Mouse (Mus musculus): ENCODE measurements around the gene Ppil3. TPM values are rescaled to one million over a fixed set of nuclear protein-coding genes. Genes with fewer than 3 reads are reported as not detected.

Ppil3 gene
- total RNA-seq, 1 experiment from 2014 or later: 41.4 TPM

Other genes starting within 250 kb of the Ppil3 start
- gene Aox4, start 235.1 kb downstream of the Ppil3 start, total RNA-seq (2017): not detected in 2 replicates
- not detected in 2 replicates for gene Aox2, start 167.2 kb downstream of the Ppil3 start, total RNA-seq (2017)
- 102 and 104 TPM in 2 replicates for gene Bzw1, start 52.6 kb downstream of the Ppil3 start, total RNA-seq (2017)
- gene Clk1, start 21.4 kb downstream of the Ppil3 start, total RNA-seq (2017): 1,441 and 1,572 TPM in 2 replicates
- gene Nif3l1, start 335 bp downstream of the Ppil3 start, total RNA-seq (2017): 9.5 and 14.1 TPM in 2 replicates
- gene Orc2, start 59.6 kb upstream of the Ppil3 start, total RNA-seq (2017): 23.6 and 25.3 TPM in 2 replicates
- 12.9 and 22.0 TPM in 2 replicates for gene Fam126b, start 140.8 kb upstream of the Ppil3 start, total RNA-seq (2017)
- gene Ndufb3, start 140.9 kb upstream of the Ppil3 start, total RNA-seq (2017): 15.7 and 16.8 TPM in 2 replicates